Mouse (Mus musculus) liver, embryonic 14.5 days (tissue): ENCODE results near the gene Pisd. TPM values are rescaled to one million over a fixed set of nuclear protein-coding genes. Genes with fewer than 3 reads are reported as not detected.

Source experiments
- ATAC-seq: fragments of 200-750 bp; cut with Nextera tagmentation; 2 replicates; pipeline ENCODE4 v1.8.0; 2017; ENCODE audit warnings: moderate number of reproducible peaks, mild to moderate bottlenecking, moderate library complexity; ENCODE audit not compliant: insufficient read depth
- DNase-seq, 3 experiments: peaks; one replicate each; pipeline ENCODE4 v3.0.0-alpha.2; 2012 to 2013; ENCODE audit warnings: low read depth in 3 of 3, low spot score in 3 of 3
- H3K27ac ChIP-seq: fragments of 300-500 bp; sonication (generic); 2 replicates; pipeline ENCODE4 v1.5.1; 2014; ENCODE audit warnings: moderate library complexity, mild to moderate bottlenecking, control low read depth, inconsistent platforms
- H3K27me3 ChIP-seq: fragments of 300-500 bp; sonication (generic); 2 replicates; pipeline ENCODE4 v1.6.1; 2014; ENCODE audit warnings: mild to moderate bottlenecking, low read length, moderate library complexity; ENCODE audit not compliant: control insufficient read depth, insufficient read depth
- H3K36me3 ChIP-seq: fragments of 300-500 bp; sonication (generic); replicated peaks from 2 replicates; pipeline ENCODE4 v1.6.1; 2014; ENCODE audit warnings: low read depth; ENCODE audit not compliant: control insufficient read depth, insufficient read depth
- H3K4me1 ChIP-seq, 2 experiments: fragments of 200-500 bp in 1 of 2; fragments of 300-500 bp in 1 of 2; sonication (generic) in 1 of 2; replicated peaks; 2 replicates each; pipeline ENCODE4 v1.6.1; 2012 to 2014; ENCODE audit warnings: antibody characterized with exemption in 1 of 2, inconsistent platforms in 1 of 2, low read length in 1 of 2; ENCODE audit not compliant: control insufficient read depth in 2 of 2, insufficient read depth in 2 of 2
- H3K4me2 ChIP-seq: fragments of 300-500 bp; sonication (generic); 2 replicates; pipeline ENCODE4 v1.6.1; 2014; ENCODE audit warnings: low read depth, mild to moderate bottlenecking, control low read depth, moderate library complexity
- H3K4me3 ChIP-seq, 2 experiments: fragments of 200-500 bp in 1 of 2; fragments of 300-500 bp in 1 of 2; sonication (generic) in 1 of 2; 2 replicates each; pipeline ENCODE4 v1.5.1; 2012 to 2014; ENCODE audit warnings: low read depth in 2 of 2, low read length in 2 of 2, mild to moderate bottlenecking in 2 of 2, control low read depth in 1 of 2, inconsistent platforms in 1 of 2, moderate library complexity in 1 of 2; ENCODE audit not compliant: insufficient read depth in 1 of 2
- H3K9ac ChIP-seq: fragments of 300-500 bp; sonication (generic); replicated peaks from 2 replicates; pipeline ENCODE4 v1.6.1; 2014; ENCODE audit warnings: mild to moderate bottlenecking, control low read depth, moderate library complexity
- H3K9me3 ChIP-seq: fragments of 300-500 bp; sonication (generic); 2 replicates; pipeline ENCODE4 v1.6.1; 2016; ENCODE audit warnings: low read length, mixed read lengths; ENCODE audit not compliant: control insufficient read depth
- CTCF ChIP-seq: IDR thresholded peaks from 2 replicates; pipeline ENCODE4 v1.5.1; 2016; ENCODE audit warnings: antibody characterized with exemption, low read depth, control low read depth
- EP300 ChIP-seq: IDR thresholded peaks from 2 replicates; pipeline ENCODE4 v1.6.1; 2016; ENCODE audit warnings: antibody characterized with exemption, low read depth
- WGBS: fragments of 180-500 bp; shearing (Covaris S2); extraction: QIAGEN DNeasy Blood & Tissue Kit; methylation state at CpG from one replicate; pipeline ENCODE4 v1.1.7; 2014; ENCODE audit not compliant: insufficient replicate concordance; 5-methylcytosine and 5-hydroxymethylcytosine counted together
- polyA plus RNA-seq, 2 experiments: library from polyadenylated mRNA; depleted of rRNA in 1 of 2; stranded (reverse) in 1 of 2; unstranded in 1 of 2; fragments of >200 nt; fragmentation: Nextera tagmentation in 1 of 2; extraction: Ambion mirVana in 1 of 2; gene quantifications; 2 replicates each; pipeline versions ENCODE4 v1.2.1 to v1.2.3; 2012 to 2014

Pisd gene
- polyA plus RNA-seq, 2 experiments: 21.7 to 29.0 TPM

DNA sequence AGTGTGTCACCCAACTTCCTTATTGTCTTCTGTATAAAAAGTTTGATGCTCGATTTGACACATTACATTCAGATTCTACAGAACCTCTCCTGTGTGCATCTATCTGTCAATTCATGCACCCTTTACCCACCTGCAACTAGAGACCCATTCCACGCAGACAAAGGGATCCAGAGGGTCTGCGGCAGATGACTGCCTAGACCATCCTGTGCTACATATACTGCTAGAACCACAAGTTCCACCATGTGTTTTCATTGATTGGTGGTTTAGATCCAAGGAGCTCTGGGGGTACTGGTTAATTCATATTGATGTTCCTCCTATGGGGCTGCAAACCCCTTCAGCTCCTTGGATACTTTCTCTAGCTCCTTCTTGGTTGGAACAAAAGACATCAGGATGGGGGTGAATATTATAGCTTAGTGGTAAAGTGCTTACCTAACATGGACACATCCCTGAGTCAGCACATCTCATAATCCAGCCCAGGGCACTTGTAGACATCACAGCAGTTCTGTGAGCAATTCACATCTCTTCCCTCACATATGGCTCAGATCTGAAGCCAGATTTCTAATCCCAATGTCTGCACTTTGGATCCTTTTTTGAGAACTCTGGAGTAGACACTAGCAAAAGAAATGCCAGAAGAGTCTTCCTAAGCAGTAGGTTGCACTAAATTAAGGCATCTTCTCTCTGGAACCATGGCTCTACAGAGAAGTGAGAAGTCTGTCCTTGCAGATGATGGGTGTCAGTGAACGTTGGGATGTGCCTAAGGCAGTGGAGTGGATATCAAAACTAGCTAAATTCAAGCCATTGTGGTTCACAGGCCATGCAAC is 73.0 kb downstream of the Pisd start:
- no peak overlapping the region for H3K27ac ChIP-seq
- no peak for TF ChIP-seq EP300
- no peak for TF ChIP-seq CTCF
- WGBS: 68% methylated on average over 4 of the region's 4 CpGs
- H3K4me1 ChIP-seq: peaks cover 0 to 6% of the 10 kb centered on the region in 2 experiments; a peak in 2 of 4 replicates
- H3K36me3 ChIP-seq: no peaks in the 10 kb centered on the region
- H3K9ac ChIP-seq: no peak overlapping the region
- no peak for ATAC-seq
- H3K27me3 ChIP-seq: no peaks in the 10 kb centered on the region
- no peak overlapping the region; the same call in 1 of the 2 replicates for H3K4me2 ChIP-seq
- no peak overlapping the region; a peak in 1 of 4 replicates for H3K4me3 ChIP-seq
- no peaks in the 10 kb centered on the region for H3K9me3 ChIP-seq
- DNase-seq: no peak

- Histone ChIP-seq H3K9ac (no peak overlapping the region), H3K4me3 (no peak overlapping the region), H3K27ac (no peak overlapping the region), H3K9me3 (no peaks in the 10 kb centered on the region), H3K4me1 (peaks cover 0 to 6% of the 10 kb centered on the region in 2 experiments; a peak in 2 of 4 replicates), H3K27me3 (no peaks in the 10 kb centered on the region), H3K4me2 (no peak overlapping the region), H3K36me3 (no peaks in the 10 kb centered on the region)
- no peak for ATAC-seq
- DNase-seq: no peak
- WGBS: 71% methylated on average over 5 of the region's 5 CpGs
- TF ChIP-seq CTCF (no peak), EP300 (no peak)
Measured at GRCm38 (mm10) chr5:32711485-32711884, 74.0 kb downstream of the Pisd start.

- no peaks in the 10 kb centered on the region for H3K9me3 ChIP-seq
- ATAC-seq (no peak), DNase-seq (no peak)
- H3K27me3 ChIP-seq: no peaks in the 10 kb centered on the region
- H3K4me3 ChIP-seq: no peak overlapping the region
- H3K4me1 ChIP-seq: no peaks in the 10 kb centered on the region
- H3K36me3 ChIP-seq: no peaks in the 10 kb centered on the region
- H3K27ac ChIP-seq: no peak overlapping the region
- 37% methylated on average over 2 of the region's 2 CpGs for WGBS
- TF ChIP-seq CTCF (no peak), EP300 (no peak)
- H3K4me2 ChIP-seq: no peak overlapping the region
- H3K9ac ChIP-seq: no peak overlapping the region
Measured at GRCm38 (mm10) chr5:32706226-32706780, 79.1 kb downstream of the Pisd start.

GRCm38 (mm10) chr5:32697208-32697867 is 88.1 kb downstream of the Pisd start:
- DNase-seq (no peak), ATAC-seq (no peak)
- Histone ChIP-seq H3K9ac (no peak overlapping the region), H3K4me2 (no peak overlapping the region), H3K4me1 (peaks cover 0 to 4% of the 10 kb centered on the region in 2 experiments; a peak in 1 of 4 replicates), H3K4me3 (no peak overlapping the region), H3K27ac (no peak overlapping the region), H3K36me3 (no peaks in the 10 kb centered on the region), H3K9me3 (no peaks in the 10 kb centered on the region), H3K27me3 (no peaks in the 10 kb centered on the region)
- TF ChIP-seq EP300 (no peak), CTCF (no peak)
- 41% methylated on average over 5 of the region's 5 CpGs for WGBS

GRCm38 (mm10) chr5:32693411-32693810 is 92.0 kb downstream of the Pisd start:
- peaks cover 0 to 4% of the 10 kb centered on the region in 2 experiments; a peak in 1 of 4 replicates for H3K4me1 ChIP-seq
- H3K9me3 ChIP-seq: no peaks in the 10 kb centered on the region
- ATAC-seq (no peak), DNase-seq (no peak)
- no peaks in the 10 kb centered on the region for H3K36me3 ChIP-seq
- no peak overlapping the region for H3K27ac ChIP-seq
- no peak overlapping the region for H3K4me3 ChIP-seq
- 21% methylated on average over 2 of the region's 2 CpGs for WGBS
- TF ChIP-seq EP300 (no peak), CTCF (no peak)
- H3K27me3 ChIP-seq: no peaks in the 10 kb centered on the region
- H3K4me2 ChIP-seq: no peak overlapping the region
- H3K9ac ChIP-seq: no peak overlapping the region

Other genes with a start within 250 kb of the Pisd start
- 1.0 and 1.6 TPM in 2 replicates for gene Yes1, start 174.5 kb downstream of the Pisd start, polyA plus RNA-seq (2012; rRNA removed)
- gene Yes1, start 174.5 kb downstream of the Pisd start, polyA plus RNA-seq (2014; fragmentation: Nextera tagmentation; extraction: Ambion mirVana): 4.2 and 5.2 TPM in 2 replicates
- gene Gm20671, start 41.5 kb upstream of the Pisd start, polyA plus RNA-seq (2012; rRNA removed): 0.56 and 1.5 TPM in 2 replicates
- not detected in 2 replicates for gene Gm20671, start 41.5 kb upstream of the Pisd start, polyA plus RNA-seq (2014; fragmentation: Nextera tagmentation; extraction: Ambion mirVana)
- gene Prr14l, start 68.6 kb upstream of the Pisd start, polyA plus RNA-seq (2012; rRNA removed): 3.7 and 4.2 TPM in 2 replicates
- gene Prr14l, start 68.6 kb upstream of the Pisd start, polyA plus RNA-seq (2014; fragmentation: Nextera tagmentation; extraction: Ambion mirVana): 6.5 and 8.7 TPM in 2 replicates
- gene Depdc5, start 78.1 kb upstream of the Pisd start, polyA plus RNA-seq (2012; rRNA removed): 7.3 and 8.3 TPM in 2 replicates
- 7.1 and 7.5 TPM in 2 replicates for gene Depdc5, start 78.1 kb upstream of the Pisd start, polyA plus RNA-seq (2014; fragmentation: Nextera tagmentation; extraction: Ambion mirVana)
- 102 and 132 TPM in 2 replicates for gene Ywhah, start 233.2 kb upstream of the Pisd start, polyA plus RNA-seq (2012; rRNA removed)
- gene Ywhah, start 233.2 kb upstream of the Pisd start, polyA plus RNA-seq (2014; fragmentation: Nextera tagmentation; extraction: Ambion mirVana): 183 and 201 TPM in 2 replicates